Mouse (Mus musculus) kidney, embryonic 15.5 days (tissue): ENCODE measurements around the gene Gpalpp1. TPM values are rescaled to one million over a fixed set of nuclear protein-coding genes. Genes with fewer than 3 reads are reported as not detected.

Experiments
- ATAC-seq: fragments of 200-750 bp; cut with Nextera tagmentation; replicated peaks from 2 replicates; pipeline ENCODE4 v1.8.0; 2017; ENCODE audit warnings: moderate TSS enrichment; ENCODE audit not compliant: low FRiP score
- H3K27ac ChIP-seq: fragments of 300-500 bp; sonication (generic); 2 replicates; pipeline ENCODE4 v1.5.1; 2015; ENCODE audit warnings: mild to moderate bottlenecking, inconsistent platforms
- H3K27me3 ChIP-seq: fragments of 300-500 bp; sonication (generic); 2 replicates; pipeline ENCODE4 v1.6.1; 2015; ENCODE audit warnings: inconsistent platforms
- H3K36me3 ChIP-seq: fragments of 300-500 bp; sonication (generic); 2 replicates; pipeline ENCODE4 v1.6.1; 2015; ENCODE audit warnings: inconsistent platforms
- H3K4me1 ChIP-seq: fragments of 300-500 bp; sonication (generic); 2 replicates; pipeline ENCODE4 v1.6.1; 2015; ENCODE audit warnings: inconsistent platforms
- H3K4me2 ChIP-seq: fragments of 300-500 bp; sonication (generic); 2 replicates; pipeline ENCODE4 v1.6.1; 2015; ENCODE audit warnings: moderate library complexity, mild to moderate bottlenecking, inconsistent platforms
- H3K4me3 ChIP-seq: fragments of 300-500 bp; sonication (generic); replicated peaks from 2 replicates; pipeline ENCODE4 v1.5.1; 2015; ENCODE audit warnings: mild to moderate bottlenecking, inconsistent platforms
- H3K9ac ChIP-seq: fragments of 300-500 bp; sonication (generic); 2 replicates; pipeline ENCODE4 v1.6.1; 2015; ENCODE audit warnings: mild to moderate bottlenecking, inconsistent platforms
- H3K9me3 ChIP-seq: fragments of 300-500 bp; sonication (generic); replicated peaks from 2 replicates; pipeline ENCODE4 v1.6.1; 2016; ENCODE audit warnings: inconsistent platforms
- WGBS: fragments of 180-500 bp; shearing (Covaris S2); methylation state at CpG from one replicate; pipeline ENCODE4 v1.1.7; 2015; ENCODE audit warnings: mixed read lengths; 5-methylcytosine and 5-hydroxymethylcytosine counted together
- polyA plus RNA-seq: library from polyadenylated mRNA; unstranded; fragments of >200 nt; fragmentation: Nextera tagmentation; extraction: Ambion mirVana; gene quantifications from 2 replicates; pipeline ENCODE4 v1.2.1, GENCODE M21; 2015

Gene Gpalpp1
- polyA plus RNA-seq, 1 experiment from 2014 or later = 14.3 TPM

GRCm38 (mm10) chr14:76145868-76146267, 35.3 kb upstream of the Gpalpp1 start:
- no peaks in the 10 kb centered on the region for H3K9me3 ChIP-seq
- H3K36me3 ChIP-seq = no peaks in the 10 kb centered on the region
- H3K4me3 ChIP-seq = no peak overlapping the region
- H3K27me3 ChIP-seq = no peaks in the 10 kb centered on the region
- H3K4me2 ChIP-seq = no peak overlapping the region
- no peak overlapping the region for H3K27ac ChIP-seq
- H3K4me1 ChIP-seq = peaks cover 16% of the 10 kb centered on the region
- no peak overlapping the region for H3K9ac ChIP-seq
- ATAC-seq = no peak
- 70% methylated on average over 7 of the region's 7 CpGs for WGBS

- Histone ChIP-seq H3K36me3 (no peaks in the 10 kb centered on the region), H3K4me3 (no peak overlapping the region), H3K27me3 (no peaks in the 10 kb centered on the region), H3K9me3 (no peaks in the 10 kb centered on the region), H3K9ac (no peak overlapping the region), H3K4me2 (no peak overlapping the region), H3K4me1 (peaks cover 10% of the 10 kb centered on the region), H3K27ac (no peak overlapping the region)
- ATAC-seq = no peak
- WGBS = 90% methylated on average over 1 of the region's 1 CpGs
Observed at GRCm38 (mm10) chr14:76145248-76145647, 34.7 kb upstream of the Gpalpp1 start.

GRCm38 (mm10) chr14:76134975-76135374, 24.4 kb upstream of the Gpalpp1 start:
- Histone ChIP-seq H3K27ac (no peak overlapping the region), H3K9me3 (no peaks in the 10 kb centered on the region), H3K4me2 (no peak overlapping the region), H3K9ac (no peak overlapping the region), H3K4me1 (no peaks in the 10 kb centered on the region), H3K27me3 (no peaks in the 10 kb centered on the region), H3K36me3 (peaks cover 75% of the 10 kb centered on the region), H3K4me3 (no peak overlapping the region)
- WGBS = 96% methylated on average over 4 of the region's 4 CpGs
- no peak for ATAC-seq

GRCm38 (mm10) chr14:76128174-76128573, 17.6 kb upstream of the Gpalpp1 start:
- ATAC-seq = no peak
- H3K4me3 ChIP-seq = no peak overlapping the region

GRCm38 (mm10) chr14:76127311-76127710, 16.8 kb upstream of the Gpalpp1 start:
- no peaks in the 10 kb centered on the region for H3K27me3 ChIP-seq
- H3K36me3 ChIP-seq = peaks cover 93% of the 10 kb centered on the region
- no peak overlapping the region for H3K27ac ChIP-seq

More at GRCm38 (mm10) chr14:76128174-76128573, 17.6 kb upstream of the Gpalpp1 start:
- Histone ChIP-seq H3K9me3 (no peaks in the 10 kb centered on the region), H3K9ac (no peak overlapping the region), H3K4me2 (no peak overlapping the region), H3K27ac (no peak overlapping the region), H3K36me3 (peaks cover 94% of the 10 kb centered on the region), H3K4me1 (no peaks in the 10 kb centered on the region), H3K27me3 (no peaks in the 10 kb centered on the region)
- WGBS = 64% methylated on average over 4 of the region's 4 CpGs

GRCm38 (mm10) chr14:76122663-76123058, 12.1 kb upstream of the Gpalpp1 start:
- Histone ChIP-seq H3K9ac (no peak overlapping the region), H3K9me3 (no peaks in the 10 kb centered on the region), H3K36me3 (peaks cover 84% of the 10 kb centered on the region), H3K27me3 (no peaks in the 10 kb centered on the region), H3K4me1 (no peaks in the 10 kb centered on the region), H3K4me3 (no peak overlapping the region), H3K4me2 (no peak overlapping the region), H3K27ac (no peak overlapping the region)
- no peak for ATAC-seq
- WGBS = 93% methylated on average over 8 of the region's 8 CpGs

More at GRCm38 (mm10) chr14:76127311-76127710, 16.8 kb upstream of the Gpalpp1 start:
- WGBS = 83% methylated on average over 3 of the region's 3 CpGs
- Histone ChIP-seq H3K4me3 (no peak overlapping the region), H3K9ac (no peak overlapping the region), H3K4me2 (no peak overlapping the region), H3K4me1 (no peaks in the 10 kb centered on the region), H3K9me3 (no peaks in the 10 kb centered on the region)
- no peak for ATAC-seq

GRCm38 (mm10) chr14:76121901-76122662, 11.5 kb upstream of the Gpalpp1 start:
- 57% methylated on average over 6 of the region's 6 CpGs for WGBS
- Histone ChIP-seq H3K36me3 (peaks cover 84% of the 10 kb centered on the region), H3K4me1 (no peaks in the 10 kb centered on the region), H3K27me3 (no peaks in the 10 kb centered on the region), H3K9ac (no peak overlapping the region), H3K27ac (no peak overlapping the region), H3K9me3 (no peaks in the 10 kb centered on the region), H3K4me3 (no peak overlapping the region), H3K4me2 (no peak overlapping the region)
- no peak for ATAC-seq

- no peak overlapping the region for H3K27ac ChIP-seq
- no peaks in the 10 kb centered on the region for H3K27me3 ChIP-seq
- H3K9ac ChIP-seq = no peak overlapping the region
- no peak overlapping the region for H3K4me2 ChIP-seq
- peaks cover 84% of the 10 kb centered on the region for H3K36me3 ChIP-seq
- H3K4me3 ChIP-seq = no peak overlapping the region
- ATAC-seq = no peak
- 77% methylated on average over 4 of the region's 4 CpGs for WGBS
- H3K9me3 ChIP-seq = no peaks in the 10 kb centered on the region
- no peaks in the 10 kb centered on the region for H3K4me1 ChIP-seq
Observed at GRCm38 (mm10) chr14:76120472-76120871, 9.9 kb upstream of the Gpalpp1 start.

GRCm38 (mm10) chr14:76118963-76119362, 8.4 kb upstream of the Gpalpp1 start:
- H3K4me3 ChIP-seq = no peak overlapping the region
- no peaks in the 10 kb centered on the region for H3K27me3 ChIP-seq
- H3K9ac ChIP-seq = no peak overlapping the region
- H3K36me3 ChIP-seq = peaks cover 84% of the 10 kb centered on the region
- ATAC-seq = no peak
- H3K4me1 ChIP-seq = no peaks in the 10 kb centered on the region
- 64% methylated on average over 4 of the region's 4 CpGs for WGBS
- no peaks in the 10 kb centered on the region for H3K9me3 ChIP-seq
- no peak overlapping the region for H3K4me2 ChIP-seq
- no peak overlapping the region for H3K27ac ChIP-seq

- Histone ChIP-seq H3K27me3 (no peaks in the 10 kb centered on the region), H3K4me3 (no peak overlapping the region), H3K27ac (no peak overlapping the region), H3K4me2 (no peak overlapping the region), H3K9me3 (no peaks in the 10 kb centered on the region), H3K9ac (no peak overlapping the region), H3K4me1 (peaks cover 11% of the 10 kb centered on the region), H3K36me3 (peaks cover 70% of the 10 kb centered on the region)
- ATAC-seq = no peak
- WGBS = 88% methylated on average over 5 of the region's 5 CpGs
Observed at GRCm38 (mm10) chr14:76115744-76116143, 5.2 kb upstream of the Gpalpp1 start.

- no peak overlapping the region for H3K27ac ChIP-seq
- 94% methylated on average over 9 of the region's 9 CpGs for whole genome bisulfite sequencing
- peaks cover 90% of the 10 kb centered on the region for H3K36me3 ChIP-seq
- no peaks in the 10 kb centered on the region for H3K27me3 ChIP-seq
- no peak overlapping the region for H3K9ac ChIP-seq
- H3K4me1 ChIP-seq = no peaks in the 10 kb centered on the region
- no peak overlapping the region for H3K4me2 ChIP-seq
- no peaks in the 10 kb centered on the region for H3K9me3 ChIP-seq
- no peak overlapping the region for H3K4me3 ChIP-seq
- ATAC-seq = no peak
Observed at GRCm38 (mm10) chr14:76099543-76099942, 11.0 kb downstream of the Gpalpp1 start.

GRCm38 (mm10) chr14:76097815-76098214, 12.7 kb downstream of the Gpalpp1 start:
- ATAC-seq = peak; percentile 79
- H3K4me2 ChIP-seq = no peak overlapping the region
- no peaks in the 10 kb centered on the region for H3K9me3 ChIP-seq
- H3K4me1 ChIP-seq = no peaks in the 10 kb centered on the region
- H3K36me3 ChIP-seq = peaks cover 90% of the 10 kb centered on the region
- H3K27me3 ChIP-seq = no peaks in the 10 kb centered on the region
- no peak overlapping the region for H3K4me3 ChIP-seq
- no peak overlapping the region for H3K27ac ChIP-seq
- 86% methylated on average over 5 of the region's 5 CpGs for WGBS
- H3K9ac ChIP-seq = no peak overlapping the region

- H3K27me3 ChIP-seq = no peaks in the 10 kb centered on the region
Observed at GRCm38 (mm10) chr14:76097244-76097643, 13.3 kb downstream of the Gpalpp1 start.

More at GRCm38 (mm10) chr14:76097244-76097643, 13.3 kb downstream of the Gpalpp1 start:
- no peak for ATAC-seq
- no peak overlapping the region for H3K4me3 ChIP-seq
- peaks cover 88% of the 10 kb centered on the region for H3K36me3 ChIP-seq
- H3K9ac ChIP-seq = no peak overlapping the region
- H3K4me2 ChIP-seq = no peak overlapping the region
- WGBS = 90% methylated on average over 7 of the region's 7 CpGs
- H3K9me3 ChIP-seq = no peaks in the 10 kb centered on the region
- no peaks in the 10 kb centered on the region for H3K4me1 ChIP-seq
- no peak overlapping the region for H3K27ac ChIP-seq
